Mouse (Mus musculus): ENCODE measurements at regions not wholly inside any gene's neighbourhood (a gene's known extent, or its start where the extent isn't known, plus 50 kb on each side); places are given as distances from the start of the nearest gene placed in this dataset.

GRCm38 (mm10) chr3:79996803-79997202, 112.5 kb downstream of the Fam198b start:
- DNase-seq (ENCODE audit: inconsistent ontology term): no peak

GRCm38 (mm10) chr3:80002335-80002734, 118.0 kb downstream of the Fam198b start:
- no peak for DNase-seq (ENCODE audit: inconsistent ontology term)

DNA sequence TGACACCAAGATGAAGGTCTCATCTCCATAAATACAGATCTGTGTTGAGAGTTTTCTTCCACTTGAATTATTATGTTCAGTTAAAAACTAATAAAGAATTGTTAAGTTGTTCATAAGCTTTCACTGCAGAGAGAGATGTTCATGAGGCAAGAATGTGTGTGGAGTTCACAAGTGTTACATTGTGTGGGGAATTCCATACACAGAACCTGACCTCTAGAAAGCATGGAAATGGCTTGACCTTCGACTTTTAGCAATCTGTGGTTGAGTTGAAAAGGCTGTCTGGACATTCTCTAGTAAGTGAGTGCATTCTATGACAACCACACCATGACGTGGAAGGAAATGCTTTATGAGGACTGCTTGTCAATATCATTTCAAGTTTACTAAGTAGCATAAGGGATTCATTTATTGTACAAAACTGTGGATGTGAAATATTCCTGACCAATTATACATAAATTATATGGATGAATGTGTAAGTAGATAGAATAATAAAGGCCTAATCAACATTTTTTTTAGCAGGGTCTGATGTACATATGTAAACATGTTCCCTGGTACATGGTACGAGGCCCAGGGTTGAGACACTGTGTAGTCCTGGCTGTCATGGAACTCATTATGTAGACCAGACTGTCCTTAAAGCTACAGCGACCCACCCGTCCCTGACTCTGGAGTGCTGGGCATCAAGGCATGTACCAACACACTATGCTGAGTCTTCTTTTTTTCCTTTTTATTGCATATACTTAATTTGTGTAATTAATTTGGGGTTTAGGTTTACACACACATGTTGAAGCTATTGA, 119.2 kb downstream of the Fam198b start:
- peak; percentile 88 for DNase-seq (ENCODE audit: inconsistent ontology term)

DNA sequence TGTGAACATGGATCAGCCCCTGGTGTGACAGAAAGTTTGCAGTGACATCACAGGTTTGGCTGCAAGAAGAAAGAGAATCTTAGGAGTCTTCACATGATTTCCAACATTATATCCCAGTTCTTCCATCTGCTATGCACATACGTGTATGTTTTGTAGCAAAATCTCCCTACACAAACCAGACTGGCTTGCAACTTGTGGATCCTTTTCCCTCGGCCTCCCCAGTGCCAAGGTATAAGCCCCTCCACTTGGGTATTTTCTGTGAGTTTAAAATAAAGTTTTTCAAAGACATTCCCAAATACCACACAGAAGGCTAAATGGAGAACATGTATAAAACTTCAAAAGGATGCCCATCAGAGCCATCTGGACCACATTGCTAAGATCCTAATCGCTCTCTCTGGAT, 120.2 kb downstream of the Fam198b start:
- DNase-seq (ENCODE audit: inconsistent ontology term): no peak

DNA sequence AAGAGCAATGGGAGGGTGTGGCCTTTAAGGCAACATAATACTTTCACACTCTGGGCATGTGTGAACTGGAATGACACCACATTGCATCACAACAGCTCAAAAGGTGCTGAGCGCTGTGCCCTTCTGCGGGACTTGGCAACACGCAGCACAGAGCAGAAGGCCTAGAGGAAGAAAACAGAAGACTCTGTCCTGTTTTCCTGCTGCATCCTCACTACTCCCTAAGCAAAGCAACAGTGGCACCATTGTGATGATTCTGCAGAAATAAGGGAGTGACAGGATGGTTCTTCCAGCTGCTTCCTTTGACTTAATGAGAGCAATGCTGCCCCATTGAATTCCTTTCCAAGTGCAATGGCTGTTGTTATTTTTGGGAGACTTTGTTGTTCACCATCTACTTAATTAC, 120.6 kb downstream of the Fam198b start:
- DNase-seq (ENCODE audit: inconsistent ontology term): no peak

GRCm38 (mm10) chr3:80005371-80005770, 121.0 kb downstream of the Fam198b start:
- DNase-seq (ENCODE audit: inconsistent ontology term): no peak

DNA sequence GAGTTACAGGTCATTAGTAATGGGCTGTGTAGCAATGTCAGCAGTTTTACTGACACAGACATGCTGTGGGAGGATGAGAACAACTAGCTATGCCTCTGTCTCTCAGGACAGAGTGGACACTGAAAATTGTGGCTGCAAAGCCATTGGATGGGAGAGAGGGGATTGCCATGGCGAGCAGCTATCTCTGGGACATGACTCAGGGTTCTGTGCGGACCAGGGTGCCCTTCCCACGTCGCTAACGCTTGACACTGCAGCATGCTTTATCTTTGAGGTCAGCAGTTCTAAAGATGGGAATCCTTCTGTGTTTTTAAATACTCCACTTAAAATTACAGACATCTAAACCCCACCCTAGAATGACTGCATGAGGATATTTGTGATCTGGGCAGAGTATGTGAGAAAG, 121.9 kb downstream of the Fam198b start:
- no peak for DNase-seq (ENCODE audit: inconsistent ontology term)

DNA sequence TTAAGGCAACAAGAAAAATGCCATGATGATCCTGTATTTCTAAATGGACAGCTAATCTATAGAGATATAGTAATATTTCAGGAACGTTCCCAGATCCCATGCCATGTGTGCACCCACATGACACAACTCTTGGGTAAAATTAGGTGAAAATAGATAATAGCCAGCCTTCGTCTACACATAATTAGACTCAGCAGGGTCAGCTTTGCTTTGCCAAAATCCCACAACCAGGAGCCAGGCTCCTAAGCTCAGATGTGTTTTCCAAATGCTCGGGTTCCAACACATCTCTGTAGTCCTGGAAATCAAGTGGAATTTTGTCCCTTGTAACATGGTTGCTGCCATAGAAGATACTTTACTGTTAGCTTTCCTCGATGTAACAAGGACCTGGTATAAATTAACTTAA, 122.7 kb downstream of the Fam198b start:
- DNase-seq (ENCODE audit: inconsistent ontology term): no peak

GRCm38 (mm10) chr3:80009275-80009674, 124.9 kb downstream of the Fam198b start:
- no peak for DNase-seq (ENCODE audit: inconsistent ontology term)

GRCm38 (mm10) chr3:80025795-80026194, 141.5 kb downstream of the Fam198b start:
- DNase-seq (ENCODE audit: inconsistent ontology term): no peak

- no peak for DNase-seq (ENCODE audit: inconsistent ontology term)
Observed at GRCm38 (mm10) chr3:80033071-80033470, 148.7 kb downstream of the Fam198b start.

GRCm38 (mm10) chr3:80038553-80039129, 154.3 kb downstream of the Fam198b start:
- no peak for DNase-seq (ENCODE audit: inconsistent ontology term)

- peak; percentile 19 for DNase-seq (ENCODE audit: inconsistent ontology term)
Observed at GRCm38 (mm10) chr3:80042756-80043484, 158.6 kb downstream of the Fam198b start.

DNA sequence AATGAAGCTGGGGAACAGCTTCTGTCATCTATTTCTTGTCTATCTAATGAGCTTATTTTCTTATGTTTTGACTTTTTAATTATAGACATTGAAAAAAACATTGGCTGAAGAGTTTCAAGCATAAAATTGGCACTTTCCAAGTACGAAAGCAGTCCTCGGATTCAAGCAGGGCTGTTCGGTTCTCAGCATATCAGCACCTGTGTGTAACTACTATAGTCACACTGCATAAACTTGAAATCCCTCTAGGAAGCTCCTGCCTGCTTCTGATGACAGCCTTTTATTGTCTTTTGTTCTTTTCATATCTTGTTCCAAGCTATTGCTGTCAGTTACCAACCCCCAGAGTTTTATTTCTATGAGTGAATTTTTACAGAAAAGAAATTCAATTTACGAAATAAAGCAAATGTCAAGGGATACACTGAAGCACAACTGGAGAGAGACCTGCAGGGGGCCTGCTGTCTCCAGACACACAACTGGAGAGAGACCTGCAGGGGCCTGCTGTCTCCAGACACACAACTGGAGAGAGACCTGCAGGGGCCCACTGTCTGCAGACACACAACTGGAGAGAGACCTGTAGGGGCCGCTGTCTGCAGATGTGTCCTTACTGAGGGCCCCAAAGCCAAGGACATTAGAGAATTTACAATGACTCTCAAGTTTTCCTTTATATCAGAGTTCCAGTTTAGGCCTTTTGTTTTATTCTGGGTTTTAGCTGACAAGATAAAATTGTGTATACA, 165.3 kb downstream of the Fam198b start:
- no peak for DNase-seq (ENCODE audit: inconsistent ontology term)

GRCm38 (mm10) chr3:80050920-80051319, 166.6 kb downstream of the Fam198b start:
- DNase-seq (ENCODE audit: inconsistent ontology term): no peak

GRCm38 (mm10) chr3:80051963-80052362, 167.6 kb downstream of the Fam198b start:
- DNase-seq (ENCODE audit: inconsistent ontology term): no peak

DNA sequence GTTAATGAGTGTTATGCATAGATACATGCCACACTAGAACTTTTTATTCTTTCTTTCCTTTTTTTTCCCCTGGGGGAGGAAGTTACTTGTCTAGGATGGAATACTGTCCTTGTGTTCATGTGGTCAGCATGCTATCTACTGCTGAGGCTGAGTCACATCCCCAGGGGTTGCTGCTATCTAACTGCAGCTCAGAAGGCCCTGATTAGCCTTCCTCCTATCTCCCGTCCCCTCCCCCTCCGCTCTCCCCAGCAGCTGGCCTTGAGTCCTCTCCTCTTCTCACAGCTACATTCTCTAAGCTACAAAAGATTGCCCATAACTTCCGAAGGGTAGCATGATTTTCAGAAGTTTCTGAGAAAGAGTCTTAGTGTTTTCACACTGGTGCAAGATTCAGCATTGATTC, 168.5 kb downstream of the Fam198b start:
- DNase-seq (ENCODE audit: inconsistent ontology term): peak; percentile 12

- DNase-seq (ENCODE audit: inconsistent ontology term): no peak
Observed at GRCm38 (mm10) chr3:80053435-80053834, 169.1 kb downstream of the Fam198b start.

GRCm38 (mm10) chr3:80056636-80057350, 172.5 kb downstream of the Fam198b start:
- DNase-seq (ENCODE audit: inconsistent ontology term): peak; percentile 60

DNA sequence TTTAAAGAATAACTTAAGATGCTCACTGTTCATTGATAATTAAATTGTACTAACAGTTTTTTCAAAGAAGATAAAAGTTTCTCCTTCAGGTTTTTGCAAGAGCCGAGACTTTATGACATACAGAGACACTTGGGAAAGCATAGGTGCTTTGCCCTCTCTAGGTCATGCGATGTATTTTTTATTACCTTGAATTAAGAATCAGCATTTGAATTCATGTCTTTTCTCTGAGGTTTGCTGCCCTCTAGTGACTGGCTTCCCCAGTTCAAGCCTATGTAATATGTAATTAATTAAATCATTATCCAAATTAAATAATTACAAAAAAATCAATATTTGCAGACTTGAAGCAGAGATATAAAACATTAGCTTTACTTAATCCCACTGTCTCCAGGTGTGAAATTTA, 174.4 kb downstream of the Fam198b start:
- DNase-seq (ENCODE audit: inconsistent ontology term): peak; percentile 36

DNA sequence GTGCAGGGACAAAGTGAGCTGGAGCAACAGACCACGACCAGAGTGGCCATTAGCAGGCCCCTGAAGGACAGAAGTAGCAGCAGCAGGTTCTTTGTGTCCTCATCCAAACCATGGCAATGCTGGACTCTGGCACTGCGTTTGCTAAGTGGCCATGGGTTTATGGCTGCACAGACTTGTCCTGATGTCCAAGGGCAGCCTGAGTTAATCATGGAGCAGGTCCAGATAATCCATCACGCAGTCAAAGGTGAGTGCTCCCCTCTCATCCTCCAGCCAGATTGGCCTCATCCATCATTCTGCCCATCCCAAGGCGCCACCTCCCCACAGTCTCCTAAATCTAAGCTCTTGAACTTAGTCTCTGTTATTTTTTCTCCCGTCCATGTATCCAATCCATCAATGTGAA, 186.4 kb downstream of the Fam198b start:
- no peak for DNase-seq (ENCODE audit: inconsistent ontology term)
